26 mouse cellular contexts compared by ENCODE assay signal in genomic region chr2:113641788-113642187, GRCm38 (mm10).
"Had no signal": no experiment of that assay in that cellular context is flagged by ENCODE, and none has a peak within 500 bp of the region (broad histone marks: within the 10 kb centered on the region; RNA-seq: fewer than 3 reads in every experiment).

No protein-coding gene starts in this region.

- H3K36me3 ChIP-seq: heart, embryonic 10.5 days; heart, embryonic 12.5 days; hindbrain, embryonic 10.5 days; hindbrain, embryonic 12.5 days; hindbrain, embryonic 15.5 days; kidney, embryonic 15.5 days; limb, embryonic 10.5 days; limb, embryonic 12.5 days; liver, embryonic 13.5 days; liver, embryonic 15.5 days had no signal

- H3K27ac ChIP-seq: gastrocnemius, adult 2 months; heart, embryonic 10.5 days; hindbrain, embryonic 10.5 days; hindbrain, embryonic 12.5 days; hindbrain, embryonic 15.5 days; hindbrain, postnatal 0 days; kidney, embryonic 15.5 days; kidney, postnatal 0 days; limb, embryonic 10.5 days; limb, embryonic 12.5 days; liver, embryonic 13.5 days; liver, embryonic 15.5 days had no signal

- DNase-seq: gastrocnemius, adult 2 months; gastrocnemius, postnatal 10 days; gastrocnemius, postnatal 25 days; heart, adult 18-20 months; heart, postnatal 10 days; heart, postnatal 4 days; kidney, adult 11 months; kidney, adult 2 months; kidney, adult 9 months; kidney, postnatal 14 days; kidney, postnatal 36 days; layer of hippocampus, adult 9-11 months; layer of hippocampus, postnatal 36 days; liver; liver, embryonic 13.5 days had no signal

- H3K27me3 ChIP-seq: heart, embryonic 12.5 days; hindbrain, embryonic 12.5 days; hindbrain, embryonic 15.5 days; kidney, embryonic 15.5 days; liver, embryonic 13.5 days; liver, embryonic 15.5 days had no signal

- H3K9ac ChIP-seq: heart, embryonic 12.5 days; hindbrain, embryonic 12.5 days; hindbrain, embryonic 15.5 days; kidney, embryonic 15.5 days; limb, embryonic 12.5 days; liver, embryonic 13.5 days; liver, embryonic 15.5 days had no signal

- H3K4me1 ChIP-seq: heart, embryonic 10.5 days; hindbrain, embryonic 10.5 days; hindbrain, embryonic 12.5 days; hindbrain, embryonic 15.5 days had no signal

- H3K9me3 ChIP-seq: heart, embryonic 10.5 days; heart, embryonic 12.5 days; hindbrain, embryonic 10.5 days; hindbrain, embryonic 12.5 days; hindbrain, embryonic 15.5 days; kidney, embryonic 15.5 days; limb, embryonic 10.5 days; limb, embryonic 12.5 days; liver, embryonic 13.5 days; liver, embryonic 15.5 days had no signal

- H3K4me3 ChIP-seq: gastrocnemius, adult 2 months; heart, embryonic 10.5 days; heart, embryonic 12.5 days; hindbrain, embryonic 10.5 days; hindbrain, embryonic 12.5 days; hindbrain, embryonic 15.5 days; kidney, embryonic 15.5 days; limb, embryonic 10.5 days; limb, embryonic 12.5 days; liver, embryonic 13.5 days; liver, embryonic 15.5 days had no signal
